Mouse (Mus musculus) liver, embryonic 12.5 days (tissue): ENCODE data around the gene A830018L16Rik. TPM values are rescaled to one million over a fixed set of nuclear protein-coding genes. Genes with fewer than 3 reads are reported as not detected.
"Not testable (repeated sequence)": the region's sequence is repeated elsewhere in the genome, so short reads cannot be mapped to it uniquely, and the experiment has no call there.

ENCODE experiments used
- ATAC-seq: fragments of 200-750 bp; cut with Nextera tagmentation; 2 replicates; pipeline ENCODE4 v1.8.0; 2017; ENCODE audit warnings: moderate number of reproducible peaks, mild to moderate bottlenecking, moderate library complexity
- H3K27ac ChIP-seq: fragments of 300-500 bp; sonication (generic); 2 replicates; pipeline ENCODE4 v1.5.1; 2016; ENCODE audit warnings: mild to moderate bottlenecking
- H3K27me3 ChIP-seq: fragments of 300-500 bp; sonication (generic); replicated peaks from 2 replicates; pipeline ENCODE4 v1.6.1; 2016; ENCODE audit warnings: mild to moderate bottlenecking, moderate library complexity
- H3K36me3 ChIP-seq: fragments of 300-500 bp; sonication (generic); 2 replicates; pipeline ENCODE4 v1.6.1; 2016; ENCODE audit warnings: mild to moderate bottlenecking, moderate library complexity
- H3K4me1 ChIP-seq: fragments of 300-500 bp; sonication (generic); 2 replicates; pipeline ENCODE4 v1.6.1; 2016
- H3K4me2 ChIP-seq: fragments of 300-500 bp; sonication (generic); 2 replicates; pipeline ENCODE4 v1.6.1; 2016; ENCODE audit warnings: mild to moderate bottlenecking, moderate library complexity
- H3K4me3 ChIP-seq: fragments of 300-500 bp; sonication (generic); 2 replicates; pipeline ENCODE4 v1.5.1; 2016; ENCODE audit warnings: mild to moderate bottlenecking, moderate library complexity
- H3K9ac ChIP-seq: fragments of 300-500 bp; sonication (generic); 2 replicates; pipeline ENCODE4 v1.6.1; 2016; ENCODE audit warnings: mild to moderate bottlenecking, moderate library complexity
- H3K9me3 ChIP-seq: fragments of 300-500 bp; sonication (generic); replicated peaks from 2 replicates; pipeline ENCODE4 v1.6.1; 2016; ENCODE audit warnings: mild to moderate bottlenecking, moderate library complexity
- WGBS: fragments of 180-500 bp; shearing (Covaris S2); methylation state at CpG from one replicate; pipeline ENCODE4 v1.1.7; 2016; ENCODE audit not compliant: insufficient replicate concordance; 5-methylcytosine and 5-hydroxymethylcytosine counted together
- polyA plus RNA-seq: library from polyadenylated mRNA; unstranded; fragments of >200 nt; fragmentation: Nextera tagmentation; extraction: Ambion mirVana; gene quantifications from 2 replicates; pipeline ENCODE4 v1.2.1, GENCODE M21; 2016

The A830018L16Rik gene
- polyA plus RNA-seq, 1 experiment from 2014 or later, result not detected

- no peaks in the 10 kb centered on the region for H3K36me3 ChIP-seq
- H3K9me3 ChIP-seq, result no peaks in the 10 kb centered on the region
- 67% methylated on average over 2 of the region's 2 CpGs for WGBS
- H3K4me2 ChIP-seq, result no peak overlapping the region
- no peaks in the 10 kb centered on the region for H3K4me1 ChIP-seq
- no peaks in the 10 kb centered on the region for H3K27me3 ChIP-seq
- no peak for ATAC-seq
- no peak overlapping the region for H3K27ac ChIP-seq
- H3K9ac ChIP-seq, result no peak overlapping the region
- no peak overlapping the region for H3K4me3 ChIP-seq
Observed at GRCm38 (mm10) chr1:11492936-11493335, 79.0 kb downstream of the A830018L16Rik start.

DNA sequence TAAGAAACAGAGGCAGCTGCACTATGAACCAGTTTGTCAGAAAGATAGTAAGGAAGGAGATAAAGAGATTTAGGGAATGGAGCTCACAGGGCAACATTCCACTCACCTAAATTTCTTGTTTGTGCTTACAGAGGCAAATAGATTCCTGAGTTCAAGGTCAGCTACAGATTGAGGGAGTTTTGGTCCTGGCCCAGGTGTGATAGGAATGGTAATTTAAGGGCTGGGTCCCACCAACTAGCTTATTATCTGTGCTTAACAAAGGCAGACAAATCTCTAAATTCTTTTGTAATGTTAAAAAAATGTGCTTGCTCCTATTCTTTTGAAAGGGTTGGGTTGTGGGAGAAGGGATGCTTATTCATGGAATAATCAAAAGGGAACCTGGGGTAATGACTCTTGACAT lies 87.7 kb downstream of the A830018L16Rik start:
- Histone ChIP-seq H3K27me3 (no peaks in the 10 kb centered on the region), H3K36me3 (no peaks in the 10 kb centered on the region), H3K4me2 (no peak overlapping the region), H3K9ac (no peak overlapping the region), H3K9me3 (no peaks in the 10 kb centered on the region), H3K4me1 (no peaks in the 10 kb centered on the region), H3K4me3 (no peak overlapping the region), H3K27ac (no peak overlapping the region)
- no peak for ATAC-seq

DNA sequence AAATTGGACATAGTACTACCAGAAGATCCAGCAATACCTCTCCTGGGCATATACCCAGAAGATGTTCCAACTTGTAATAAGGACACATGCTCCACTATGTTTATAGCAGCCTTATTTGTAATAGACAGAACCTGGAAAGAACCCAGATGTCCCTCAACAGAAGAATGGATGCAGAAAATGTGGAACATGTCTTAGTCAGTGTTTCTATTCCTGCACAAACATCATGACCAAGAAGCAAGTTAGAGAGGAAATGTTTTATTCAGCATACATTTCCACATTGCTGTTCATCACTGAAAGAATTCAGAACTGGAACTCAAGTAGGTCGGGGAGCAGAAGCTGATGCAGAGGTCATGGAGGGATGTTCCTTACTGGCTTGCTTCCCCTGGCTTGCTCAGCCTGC lies 135.9 kb downstream of the A830018L16Rik start:
- H3K27ac ChIP-seq, H3K9ac ChIP-seq, H3K4me3 ChIP-seq, ATAC-seq, H3K27me3 ChIP-seq, H3K9me3 ChIP-seq, H3K4me1 ChIP-seq, H3K4me2 ChIP-seq, H3K36me3 ChIP-seq: not testable (repeated sequence)
- WGBS, result 56% methylated on average over 1 of the region's 1 CpGs

GRCm38 (mm10) chr1:11565309-11565708 lies 151.4 kb downstream of the A830018L16Rik start:
- Histone ChIP-seq H3K9ac (no peak overlapping the region), H3K4me1 (no peaks in the 10 kb centered on the region), H3K9me3 (no peaks in the 10 kb centered on the region), H3K36me3 (no peaks in the 10 kb centered on the region), H3K4me2 (no peak overlapping the region), H3K27me3 (no peaks in the 10 kb centered on the region), H3K4me3 (no peak overlapping the region), H3K27ac (no peak overlapping the region)
- no peak for ATAC-seq
- 8% methylated on average over 6 of the region's 6 CpGs for WGBS

DNA sequence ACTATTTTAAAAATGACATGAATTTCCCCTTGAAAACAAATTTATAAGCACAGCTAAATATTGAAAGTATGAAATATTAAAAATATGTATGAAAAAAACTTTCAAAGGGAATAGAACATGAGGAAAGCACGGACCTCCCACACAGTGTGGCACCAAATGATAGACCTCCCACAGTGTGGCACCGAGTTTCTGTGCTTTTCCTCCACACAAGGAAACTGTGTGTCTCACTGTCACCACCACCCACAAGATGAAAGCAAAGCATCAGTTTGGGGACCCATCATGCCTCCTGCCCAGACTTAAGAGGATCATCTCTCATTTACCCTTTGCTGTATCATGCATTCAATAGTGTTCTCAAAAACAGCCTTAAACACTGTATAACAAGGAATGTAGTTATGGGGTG lies 152.8 kb downstream of the A830018L16Rik start:
- Histone ChIP-seq H3K9me3 (no peaks in the 10 kb centered on the region), H3K4me3 (no peak overlapping the region), H3K36me3 (no peaks in the 10 kb centered on the region), H3K27me3 (no peaks in the 10 kb centered on the region), H3K4me2 (no peak overlapping the region), H3K9ac (no peak overlapping the region), H3K27ac (no peak overlapping the region), H3K4me1 (no peaks in the 10 kb centered on the region)
- 52% methylated on average over 2 of the region's 2 CpGs for WGBS
- no peak for ATAC-seq

- Histone ChIP-seq H3K36me3 (no peaks in the 10 kb centered on the region), H3K4me1 (no peaks in the 10 kb centered on the region), H3K4me2 (no peak overlapping the region), H3K9ac (no peak overlapping the region), H3K4me3 (no peak overlapping the region), H3K27ac (no peak overlapping the region), H3K9me3 (no peaks in the 10 kb centered on the region), H3K27me3 (no peaks in the 10 kb centered on the region)
- ATAC-seq, result no peak
Observed at GRCm38 (mm10) chr1:11567300-11567885, 153.5 kb downstream of the A830018L16Rik start.

DNA sequence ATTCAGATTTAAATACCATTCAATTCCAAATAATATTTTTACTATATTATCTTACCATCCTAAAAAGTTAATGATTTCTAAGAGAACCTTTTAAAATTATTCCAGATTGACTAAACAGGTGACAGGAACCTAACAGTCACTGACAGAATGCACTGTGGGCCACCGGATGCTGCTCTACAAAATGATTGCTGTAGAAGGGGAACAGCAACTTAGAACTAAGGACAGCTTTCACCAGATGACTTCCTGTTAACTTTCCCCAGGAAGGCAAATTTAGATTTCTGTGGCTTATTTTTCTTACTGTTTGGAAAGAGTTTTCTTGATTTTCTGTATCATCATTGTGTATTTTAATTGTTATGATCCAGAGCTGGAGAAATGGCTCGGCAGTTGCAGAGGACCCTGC lies 156.4 kb downstream of the A830018L16Rik start:
- H3K36me3 ChIP-seq, result no peaks in the 10 kb centered on the region
- no peak overlapping the region for H3K4me3 ChIP-seq
- no peak overlapping the region for H3K4me2 ChIP-seq
- no peak overlapping the region for H3K27ac ChIP-seq
- no peaks in the 10 kb centered on the region for H3K9me3 ChIP-seq
- ATAC-seq, result no peak
- no peaks in the 10 kb centered on the region for H3K27me3 ChIP-seq
- no peak overlapping the region for H3K9ac ChIP-seq
- H3K4me1 ChIP-seq, result no peaks in the 10 kb centered on the region
- 60% methylated on average over 2 of the region's 2 CpGs for WGBS

GRCm38 (mm10) chr1:11573462-11573861 lies 159.6 kb downstream of the A830018L16Rik start:
- H3K27me3 ChIP-seq, result no peaks in the 10 kb centered on the region
- no peaks in the 10 kb centered on the region for H3K9me3 ChIP-seq
- no peak overlapping the region for H3K27ac ChIP-seq
- WGBS, result 56% methylated on average over 2 of the region's 2 CpGs
- no peaks in the 10 kb centered on the region for H3K36me3 ChIP-seq
- no peak for ATAC-seq
- H3K4me3 ChIP-seq, result no peak overlapping the region
- H3K4me1 ChIP-seq, result no peaks in the 10 kb centered on the region
- no peak overlapping the region for H3K4me2 ChIP-seq
- no peak overlapping the region for H3K9ac ChIP-seq

DNA sequence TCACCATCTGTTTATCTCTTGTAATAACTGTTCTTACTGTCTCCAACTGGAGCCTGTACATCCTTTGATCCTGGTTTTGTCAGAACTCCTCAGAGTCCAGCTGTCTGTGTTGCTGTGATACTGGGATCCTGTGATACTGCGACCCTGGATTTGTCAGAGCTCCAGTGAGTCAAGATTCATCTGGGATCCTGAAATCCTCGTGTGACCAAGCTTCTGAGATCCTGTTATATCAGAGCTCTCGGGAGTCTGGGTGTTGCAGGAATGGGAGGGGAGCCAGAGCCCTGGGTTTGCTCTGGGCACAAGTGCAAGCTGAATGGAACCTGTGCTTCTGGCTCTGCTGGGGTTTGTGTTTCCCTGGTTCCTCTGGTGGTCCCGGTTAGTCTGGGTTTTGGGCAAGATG lies 166.1 kb downstream of the A830018L16Rik start:
- 47% methylated on average over 4 of the region's 4 CpGs for WGBS
- Histone ChIP-seq H3K27me3 (no peaks in the 10 kb centered on the region), H3K4me3 (no peak overlapping the region), H3K27ac (no peak overlapping the region), H3K4me1 (no peaks in the 10 kb centered on the region), H3K36me3 (no peaks in the 10 kb centered on the region), H3K9me3 (no peaks in the 10 kb centered on the region), H3K9ac (no peak overlapping the region), H3K4me2 (no peak overlapping the region)
- no peak for ATAC-seq

DNA sequence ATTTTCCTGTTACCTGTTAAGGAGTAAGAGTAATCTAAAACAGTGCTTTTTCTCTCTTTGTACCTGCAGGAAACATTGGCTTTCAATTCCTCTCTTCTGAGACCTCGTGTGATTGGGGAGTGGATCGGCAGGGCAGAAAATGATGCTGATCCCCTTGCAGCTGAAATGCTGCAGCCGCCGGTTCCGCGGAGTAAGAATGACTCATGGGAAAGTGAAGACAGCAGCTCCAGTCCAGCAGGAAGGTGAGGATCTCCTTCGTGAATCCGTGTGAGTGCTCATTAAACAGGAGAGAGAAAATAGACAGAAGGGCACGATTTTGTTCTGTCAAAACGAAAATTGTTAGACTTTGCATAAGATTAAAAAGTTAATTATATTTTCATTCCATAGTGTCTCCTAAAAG lies 174.4 kb downstream of the A830018L16Rik start:
- Histone ChIP-seq H3K4me2 (no peak overlapping the region), H3K9me3 (no peaks in the 10 kb centered on the region), H3K9ac (no peak overlapping the region), H3K27me3 (no peaks in the 10 kb centered on the region), H3K27ac (no peak overlapping the region), H3K4me3 (no peak overlapping the region), H3K4me1 (no peaks in the 10 kb centered on the region), H3K36me3 (no peaks in the 10 kb centered on the region)
- 60% methylated on average over 10 of the region's 10 CpGs for WGBS
- no peak for ATAC-seq

GRCm38 (mm10) chr1:11650137-11650536 lies 236.2 kb downstream of the A830018L16Rik start:
- H3K9me3 ChIP-seq, result no peaks in the 10 kb centered on the region
- no peak overlapping the region for H3K27ac ChIP-seq
- ATAC-seq, result no peak
- H3K4me2 ChIP-seq, result no peak overlapping the region
- H3K27me3 ChIP-seq, result no peaks in the 10 kb centered on the region
- H3K9ac ChIP-seq, result no peak overlapping the region
- H3K36me3 ChIP-seq, result no peaks in the 10 kb centered on the region
- H3K4me3 ChIP-seq, result no peak overlapping the region
- H3K4me1 ChIP-seq, result no peaks in the 10 kb centered on the region

- H3K4me3 ChIP-seq, result no peak overlapping the region
- H3K4me1 ChIP-seq, result no peaks in the 10 kb centered on the region
- H3K4me2 ChIP-seq, result no peak overlapping the region
- no peaks in the 10 kb centered on the region for H3K9me3 ChIP-seq
- H3K36me3 ChIP-seq, result no peaks in the 10 kb centered on the region
- no peak for ATAC-seq
- H3K9ac ChIP-seq, result no peak overlapping the region
- H3K27me3 ChIP-seq, result no peaks in the 10 kb centered on the region
- no peak overlapping the region for H3K27ac ChIP-seq
Observed at GRCm38 (mm10) chr1:11652773-11653172, 238.9 kb downstream of the A830018L16Rik start.

GRCm38 (mm10) chr1:11657341-11658060 lies 243.6 kb downstream of the A830018L16Rik start:
- Histone ChIP-seq H3K9ac (no peak overlapping the region), H3K4me1 (no peaks in the 10 kb centered on the region), H3K4me3 (no peak overlapping the region), H3K9me3 (no peaks in the 10 kb centered on the region), H3K27me3 (no peaks in the 10 kb centered on the region), H3K4me2 (no peak overlapping the region), H3K36me3 (no peaks in the 10 kb centered on the region), H3K27ac (no peak overlapping the region)
- WGBS, result 50% methylated on average over 2 of the region's 2 CpGs
- no peak for ATAC-seq
